Mouse (Mus musculus) mouse embryonic stem cell (cell line): ENCODE results near the gene Iqcg.
"Not testable (repeated sequence)": the region's sequence is repeated elsewhere in the genome, so short reads cannot be mapped to it uniquely, and the experiment has no call there.

Experiments used
- in situ Hi-C, 2 experiments: fragments of 300-500 bp; cut with MboI; formaldehyde crosslinking; loops; 1 replicate in 1 of 2; 3 replicates in 1 of 2; pipeline ENCODE4 v1.14.3; 2019 to 2020; ENCODE audit warnings: low sequenced_read_pairs in 2 of 2, low pct_unique_long_range_greater_than_20kb in 1 of 2, mixed read lengths in 1 of 2; ENCODE audit not compliant: unreplicated experiment in 1 of 2

The Iqcg gene

GRCm38 (mm10) chr16:33056095-33056785, at the start of gene Iqcg, which contains the start of gene Rpl35a:
Iqcg (minus strand) TSS chr16:33056218.
Rpl35a (plus strand) TSS chr16:33056453.
- in situ Hi-C loops = no loop called here

- in situ Hi-C loops = no loop called here
Observed at GRCm38 (mm10) chr16:33085666-33086065, 29.6 kb upstream of the Iqcg start.

- in situ Hi-C loops = no loop called here
Observed at GRCm38 (mm10) chr16:33083996-33084395, 28.0 kb upstream of the Iqcg start.

GRCm38 (mm10) chr16:33082951-33083350, 26.9 kb upstream of the Iqcg start:
- in situ Hi-C loops = no loop called here

- in situ Hi-C loops = no loop called here
Observed at GRCm38 (mm10) chr16:33080063-33080462, 24.0 kb upstream of the Iqcg start.

GRCm38 (mm10) chr16:33077069-33077627, 21.1 kb upstream of the Iqcg start:
- in situ Hi-C loops = no loop called here

- in situ Hi-C loops = no loop called here
Observed at GRCm38 (mm10) chr16:33076078-33076477, 20.1 kb upstream of the Iqcg start.

GRCm38 (mm10) chr16:33074967-33075366, 18.9 kb upstream of the Iqcg start:
- in situ Hi-C loops = no loop called here

GRCm38 (mm10) chr16:33072871-33073557, 17.0 kb upstream of the Iqcg start:
- in situ Hi-C loops = no loop called here

- in situ Hi-C loops = no loop called here
Observed at GRCm38 (mm10) chr16:33070928-33071327, 14.9 kb upstream of the Iqcg start.

- in situ Hi-C loops = no loop called here
Observed at GRCm38 (mm10) chr16:33064636-33065035, 8.6 kb upstream of the Iqcg start.

GRCm38 (mm10) chr16:33063267-33063666, 7.2 kb upstream of the Iqcg start:
- in situ Hi-C loops = no loop called here

GRCm38 (mm10) chr16:33062682-33063131, 6.7 kb upstream of the Iqcg start:
- in situ Hi-C loops = no loop called here

- in situ Hi-C loops = no loop called here
Observed at GRCm38 (mm10) chr16:33062024-33062681, 6.1 kb upstream of the Iqcg start, which contains the start of gene Lmln. Lmln (plus strand) TSS chr16:33062521.

- in situ Hi-C loops = no loop called here
Observed at GRCm38 (mm10) chr16:33061400-33061799, 5.4 kb upstream of the Iqcg start.

- in situ Hi-C loops = no loop called here
Observed at GRCm38 (mm10) chr16:33060926-33061325, 4.9 kb upstream of the Iqcg start.

- in situ Hi-C loops = no loop called here
Observed at GRCm38 (mm10) chr16:33059471-33059870, 3.5 kb upstream of the Iqcg start.

GRCm38 (mm10) chr16:33058656-33059055, 2.6 kb upstream of the Iqcg start:
- in situ Hi-C loops = not testable (repeated sequence)

- in situ Hi-C loops = no loop called here
Observed at GRCm38 (mm10) chr16:33058033-33058432, 2.0 kb upstream of the Iqcg start.
